Mouse (Mus musculus): Measurements from ENCODE around the gene Ptprj. TPM values are rescaled to one million over a fixed set of nuclear protein-coding genes. Genes with fewer than 3 reads are reported as not detected.

Ptprj gene
- total and polyA plus RNA-seq, 3 experiments, result 6.9 to 8.9 (median 7.3) TPM

GRCm38 (mm10) chr2:90452380-90452779 lies 128.1 kb downstream of the Ptprj start:
- Histone ChIP-seq H3K9ac (ENCODE audit: insufficient read depth, low read depth) (no peak overlapping the region), H3K27ac (ENCODE audit: insufficient read depth, low read depth) (no peak overlapping the region), H3K9me3 (replicated peaks; ENCODE audit: low read length) (no peaks in the 10 kb centered on the region), H3K4me1 (ENCODE audit: control insufficient read depth in 1 of 2, insufficient read depth in 2 of 2) (no peaks in the 10 kb centered on the region), H3K36me3 (replicated peaks in 1 of 2; ENCODE audit: control insufficient read depth in 1 of 2, insufficient read depth in 1 of 2, low read length in 1 of 2) (peaks cover 57 to 73% of the 10 kb centered on the region in 2 experiments), H3K4me2 (ENCODE audit: insufficient read depth, low read depth, poor library complexity, severe bottlenecking) (no peak overlapping the region), H3K4me3 (replicated peaks in 1 of 3; ENCODE audit: low read depth in 2 of 3, low read length in 2 of 3, poor library complexity in 1 of 3) (no peak overlapping the region), H3K79me2 (replicated peaks; ENCODE audit: control insufficient read depth, extremely low read depth, insufficient read depth, poor library complexity, severe bottlenecking) (no peaks in the 10 kb centered on the region), H3K27me3 (replicated peaks) (no peaks in the 10 kb centered on the region)
- TF ChIP-seq MXI1 (IDR thresholded peaks at IDR 0.05; ENCODE audit: low read depth, low read length) (no peak), SIN3A (IDR thresholded peaks at IDR 0.05; ENCODE audit: low read length) (no peak), ZNF384 (IDR thresholded peaks at IDR 0.05; ENCODE audit: low read depth, low read length) (no peak), CHD2 (IDR thresholded peaks at IDR 0.05; ENCODE audit: low read length) (no peak), USF1 (IDR thresholded peaks at IDR 0.05; ENCODE audit: low read depth, low read length) (no peak), IRF4 (IDR thresholded peaks at IDR 0.05; ENCODE audit: low read depth, low read length) (no peak), PAX5 (IDR thresholded peaks at IDR 0.05; ENCODE audit: low read length) (no peak), MAX (IDR thresholded peaks at IDR 0.05; ENCODE audit: low read length) (no peak), USF2 (conservative IDR thresholded peaks at IDR 0.05; ENCODE audit: low read depth, low read length) (no peak), CHD1 (IDR thresholded peaks at IDR 0.05; ENCODE audit: low read depth, low read length) (no peak), MYC (IDR thresholded peaks at IDR 0.05; ENCODE audit: low read depth, low read length) (no peak), MAFK (IDR thresholded peaks at IDR 0.05; ENCODE audit: insufficient replicate concordance, low read length) (no peak), ZKSCAN1 (IDR thresholded peaks at IDR 0.05; ENCODE audit: borderline replicate concordance, low read depth, low read length) (no peak)
- in situ Hi-C loops (cut with MboI; ENCODE audit: low pct_ligation_motif_present, low pct_unique_long_range_greater_than_20kb, low sequenced_read_pairs) (no loop called here), dilution Hi-C loops (cut with MboI; ENCODE audit: extremely low pct_ligation_motif_present, extremely low pct_unique_long_range_greater_than_20kb, low sequenced_read_pairs) (no loop called here)
- DNase-seq (ENCODE audit: extremely low read depth), result no peak

- TF ChIP-seq GABPA (IDR thresholded peaks at IDR 0.05; ENCODE audit: insufficient replicate concordance, low read depth, low read length) (no peak), PAX5 (IDR thresholded peaks at IDR 0.05; ENCODE audit: low read length) (no peak), JUND (conservative IDR thresholded peaks at IDR 0.05; ENCODE audit: low read depth, low read length) (no peak), ZNF384 (IDR thresholded peaks at IDR 0.05; ENCODE audit: low read depth, low read length) (no peak), ELF1 (IDR thresholded peaks at IDR 0.05; ENCODE audit: low read depth, low read length) (no peak), NRF1 (IDR thresholded peaks at IDR 0.05; ENCODE audit: low read depth, low read length) (no peak), BHLHE40 (IDR thresholded peaks at IDR 0.05; ENCODE audit: low read depth, low read length) (no peak), TBP (conservative IDR thresholded peaks at IDR 0.05; ENCODE audit: low read depth, low read length) (no peak), USF1 (IDR thresholded peaks at IDR 0.05; ENCODE audit: low read depth, low read length) (no peak), POLR2AphosphoS2 (IDR thresholded peaks at IDR 0.05; ENCODE audit: low read depth, low read length) (no peak), JUN (IDR thresholded peaks at IDR 0.05; ENCODE audit: insufficient read depth, low read depth, low read length) (no peak), RCOR1 (conservative IDR thresholded peaks at IDR 0.05; ENCODE audit: low read depth, low read length) (no peak), TCF12 (IDR thresholded peaks at IDR 0.05; ENCODE audit: low read depth, low read length) (no peak), MAX (IDR thresholded peaks at IDR 0.05; ENCODE audit: low read length) (no peak), CHD2 (IDR thresholded peaks at IDR 0.05; ENCODE audit: low read length) (no peak), ZMIZ1 (IDR thresholded peaks at IDR 0.05; ENCODE audit: low read depth, low read length) (no peak), MYC (IDR thresholded peaks at IDR 0.05; ENCODE audit: low read depth, low read length) (no peak), SIN3A (IDR thresholded peaks at IDR 0.05; ENCODE audit: low read length) (no peak), NELFE (IDR thresholded peaks at IDR 0.05; ENCODE audit: low read depth, low read length) (no peak), MAZ (IDR thresholded peaks at IDR 0.05; ENCODE audit: low read depth, low read length) (no peak)
- Histone ChIP-seq H3K9me3 (replicated peaks; ENCODE audit: low read length) (no peaks in the 10 kb centered on the region), H3K4me1 (ENCODE audit: control insufficient read depth in 1 of 2, insufficient read depth in 2 of 2) (no peaks in the 10 kb centered on the region), H3K4me2 (ENCODE audit: insufficient read depth, low read depth, poor library complexity, severe bottlenecking) (no peak overlapping the region), H3K27ac (ENCODE audit: insufficient read depth, low read depth) (no peak overlapping the region), H3K79me2 (replicated peaks; ENCODE audit: control insufficient read depth, extremely low read depth, insufficient read depth, poor library complexity, severe bottlenecking) (no peaks in the 10 kb centered on the region), H3K4me3 (replicated peaks in 1 of 3; ENCODE audit: low read depth in 2 of 3, low read length in 2 of 3, poor library complexity in 1 of 3) (no peak overlapping the region), H3K9ac (ENCODE audit: insufficient read depth, low read depth) (no peak overlapping the region), H3K36me3 (replicated peaks in 1 of 2; ENCODE audit: control insufficient read depth in 1 of 2, insufficient read depth in 1 of 2, low read length in 1 of 2) (peaks cover 37 to 48% of the 10 kb centered on the region in 2 experiments), H3K27me3 (replicated peaks) (no peaks in the 10 kb centered on the region)
- dilution Hi-C loops (cut with MboI; ENCODE audit: extremely low pct_ligation_motif_present, extremely low pct_unique_long_range_greater_than_20kb, low sequenced_read_pairs) (no loop called here), in situ Hi-C loops (cut with MboI; ENCODE audit: low pct_ligation_motif_present, low pct_unique_long_range_greater_than_20kb, low sequenced_read_pairs) (no loop called here)
- DNase-seq (ENCODE audit: extremely low read depth), result no peak
Measured at GRCm38 (mm10) chr2:90448967-90449740, 131.3 kb downstream of the Ptprj start.

Data from CH12.LX (cell line).